Mouse (Mus musculus) right cerebral cortex, adult 18-20 months (tissue): ENCODE measurements around the gene Cep68.
"Not testable (repeated sequence)": the region's sequence is repeated elsewhere in the genome, so short reads cannot be mapped to it uniquely, and the experiment has no call there.

ENCODE experiments used
- DNase-seq: peaks from one replicate; pipeline ENCODE4 v3.0.0; 2022; ENCODE audit warnings: mixed read lengths

Gene Cep68

DNA sequence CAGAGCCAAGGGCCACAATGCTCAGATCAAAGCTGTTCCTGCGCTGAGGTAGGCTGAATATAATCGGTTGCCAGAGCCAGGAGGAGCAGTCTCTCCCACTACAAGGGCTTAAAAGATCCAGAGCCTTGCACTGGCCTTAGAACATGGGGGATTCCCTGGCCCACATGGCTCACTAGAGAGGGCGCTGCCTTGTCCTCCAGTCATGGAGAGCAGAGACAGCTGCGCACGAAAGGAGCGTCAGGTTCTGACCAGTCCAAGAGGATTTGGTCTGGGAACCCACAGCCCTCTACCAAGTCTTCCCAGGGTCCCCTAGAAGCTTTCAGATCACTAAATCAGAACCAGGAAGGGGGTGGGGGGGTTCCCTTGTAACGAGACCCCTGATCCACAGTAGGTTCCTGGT, 7.9 kb downstream of the Cep68 start:
- no peak for DNase-seq

DNA sequence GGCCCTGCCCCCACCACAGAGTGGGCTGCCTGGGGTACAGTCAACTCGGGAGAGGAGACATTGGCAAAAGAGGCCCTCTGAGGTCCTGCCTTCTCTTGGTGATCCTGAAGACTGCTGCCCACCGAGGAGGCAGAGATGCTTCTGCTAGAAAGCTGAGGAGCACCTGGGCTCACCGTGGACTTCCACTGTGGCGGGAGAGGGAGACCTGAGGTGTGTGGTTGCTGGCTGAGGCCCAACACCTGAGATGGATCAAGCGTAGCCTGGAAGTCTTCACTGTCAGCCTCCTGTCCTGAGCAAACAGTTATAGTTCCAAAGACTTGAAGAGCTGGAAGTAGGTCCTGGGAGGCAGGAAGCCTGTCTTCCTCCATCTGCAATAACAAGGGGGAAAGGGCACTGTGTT, 8.9 kb downstream of the Cep68 start:
- no peak for DNase-seq

GRCm38 (mm10) chr11:20239279-20239861, 9.9 kb downstream of the Cep68 start:
- no peak for DNase-seq

DNA sequence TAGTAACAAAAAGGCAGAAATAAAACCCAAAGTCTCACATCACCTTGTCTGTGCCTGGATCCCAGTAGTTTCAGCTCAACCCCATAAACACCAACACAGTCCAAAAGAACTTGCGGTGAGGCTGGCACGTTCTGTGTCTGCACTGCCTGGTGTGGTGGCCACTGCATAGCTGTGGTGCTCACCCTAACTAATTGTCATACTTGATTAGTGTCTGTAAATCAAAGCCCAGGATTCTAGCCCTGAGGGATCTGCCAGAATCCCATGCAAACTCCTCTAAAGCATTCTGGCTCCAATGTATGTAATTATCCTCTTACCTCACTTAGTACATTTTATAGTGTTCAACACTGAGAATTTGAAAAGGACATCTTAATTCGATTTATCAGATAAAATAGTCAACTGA, 11.3 kb downstream of the Cep68 start:
- DNase-seq = no peak

DNA sequence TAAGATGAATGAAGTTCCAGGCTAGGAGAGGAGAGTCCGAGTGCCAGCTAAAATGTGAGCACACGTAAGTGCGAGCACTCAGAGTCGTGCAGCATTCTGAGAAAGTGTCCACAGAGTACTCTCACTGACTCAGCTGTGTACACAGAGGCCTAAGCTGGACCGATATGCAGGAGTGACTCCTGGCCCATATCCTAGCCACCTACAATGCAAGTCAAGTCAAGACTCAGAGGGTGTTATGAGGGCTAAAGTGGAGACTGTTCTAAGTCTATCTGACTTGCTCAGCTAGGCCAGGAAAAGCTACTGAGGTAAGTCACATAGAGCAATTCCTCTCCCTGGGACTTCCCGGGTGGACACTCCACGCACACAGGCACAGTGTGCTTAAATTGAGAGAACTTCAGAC, 12.2 kb downstream of the Cep68 start:
- no peak for DNase-seq

DNA sequence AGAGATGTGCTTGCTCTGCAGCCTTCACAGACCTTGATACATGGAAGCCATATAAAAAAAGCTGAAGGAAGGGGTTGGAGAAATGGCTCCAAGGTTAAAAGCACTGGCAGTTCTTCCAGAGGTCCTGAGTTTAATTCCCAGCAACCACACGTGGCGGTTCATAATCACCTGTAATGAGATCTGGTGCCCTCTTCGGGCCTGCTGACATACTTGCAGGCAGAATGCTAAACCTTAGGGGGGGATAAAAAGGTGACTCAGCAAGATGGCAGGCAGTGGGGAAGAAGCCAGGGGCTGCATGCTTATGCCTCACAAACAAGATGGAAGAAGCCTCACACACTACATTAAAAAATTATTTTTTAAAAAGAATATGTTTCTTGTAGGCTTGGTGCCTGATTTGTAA, 15.0 kb downstream of the Cep68 start:
- no peak for DNase-seq

DNA sequence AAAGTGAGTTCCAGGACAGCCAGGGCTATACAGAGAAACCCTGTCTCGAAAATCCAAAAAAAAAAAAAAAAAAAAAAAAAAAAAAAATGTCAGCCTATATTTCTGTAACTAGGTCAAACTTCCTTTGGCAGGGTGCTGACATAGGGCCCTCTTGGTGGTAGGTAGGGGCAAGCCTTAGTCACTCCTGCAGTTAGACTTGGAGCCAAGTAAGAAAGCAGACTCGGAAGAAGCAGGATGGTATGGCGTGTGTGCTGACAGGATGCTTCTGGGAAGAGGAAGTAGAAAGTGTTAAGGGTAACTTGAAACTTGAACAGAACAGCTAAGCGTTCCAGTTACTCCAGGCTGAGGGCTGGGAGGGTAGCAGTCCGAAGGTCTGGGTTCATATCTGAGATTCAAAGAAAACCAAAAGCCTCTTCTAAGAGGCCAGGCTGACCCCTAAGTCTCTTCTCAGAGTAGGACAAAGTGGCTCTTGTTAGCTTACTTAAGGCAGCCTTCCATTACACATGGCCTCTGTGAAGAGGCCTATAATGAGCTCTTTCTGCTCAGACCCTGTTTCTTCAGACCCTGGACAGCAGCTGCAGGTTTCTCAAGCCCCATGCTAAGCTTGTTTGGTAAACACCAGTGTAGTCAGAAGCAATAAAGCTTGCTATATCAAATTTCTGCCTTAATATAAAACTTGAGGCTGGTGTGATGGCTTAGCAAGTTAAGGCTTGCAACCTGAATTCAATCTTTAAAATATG, 17.0 kb downstream of the Cep68 start:
- DNase-seq = no peak

- DNase-seq = no peak
Observed at GRCm38 (mm10) chr11:20231128-20231878, 17.9 kb downstream of the Cep68 start.

GRCm38 (mm10) chr11:20230286-20230685, 18.9 kb downstream of the Cep68 start:
- DNase-seq = no peak

GRCm38 (mm10) chr11:20229311-20229710, 19.9 kb downstream of the Cep68 start:
- no peak for DNase-seq

- DNase-seq = no peak
Observed at GRCm38 (mm10) chr11:20228666-20229065, 20.6 kb downstream of the Cep68 start.

GRCm38 (mm10) chr11:20225938-20226337, 23.3 kb downstream of the Cep68 start:
- DNase-seq = no peak

DNA sequence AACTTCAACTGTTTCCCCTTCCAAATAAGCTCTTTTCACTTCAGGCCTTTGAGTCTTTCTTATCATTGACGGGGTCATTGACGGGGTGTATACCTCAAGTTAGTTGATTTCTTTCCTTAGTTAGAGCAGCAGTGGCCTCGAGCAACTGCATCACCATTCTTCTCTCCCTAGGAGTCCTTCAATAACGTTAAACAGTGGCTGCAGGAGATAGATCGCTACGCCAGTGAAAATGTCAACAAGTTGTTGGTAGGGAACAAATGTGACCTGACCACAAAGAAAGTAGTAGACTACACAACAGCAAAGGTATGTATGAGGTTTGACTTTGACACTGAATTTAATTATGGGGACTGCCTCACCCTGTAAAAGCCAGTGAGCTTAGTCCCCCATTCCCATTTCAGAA, 25.0 kb downstream of the Cep68 start:
- no peak for DNase-seq

- not testable (repeated sequence) for DNase-seq
Observed at GRCm38 (mm10) chr11:20221671-20222070, 27.6 kb downstream of the Cep68 start.

GRCm38 (mm10) chr11:20217227-20217626, 32.0 kb downstream of the Cep68 start:
- no peak for DNase-seq

- DNase-seq = no peak
Observed at GRCm38 (mm10) chr11:20216415-20216814, 32.8 kb downstream of the Cep68 start.

- no peak for DNase-seq
Observed at GRCm38 (mm10) chr11:20214779-20215178, 34.5 kb downstream of the Cep68 start.

DNA sequence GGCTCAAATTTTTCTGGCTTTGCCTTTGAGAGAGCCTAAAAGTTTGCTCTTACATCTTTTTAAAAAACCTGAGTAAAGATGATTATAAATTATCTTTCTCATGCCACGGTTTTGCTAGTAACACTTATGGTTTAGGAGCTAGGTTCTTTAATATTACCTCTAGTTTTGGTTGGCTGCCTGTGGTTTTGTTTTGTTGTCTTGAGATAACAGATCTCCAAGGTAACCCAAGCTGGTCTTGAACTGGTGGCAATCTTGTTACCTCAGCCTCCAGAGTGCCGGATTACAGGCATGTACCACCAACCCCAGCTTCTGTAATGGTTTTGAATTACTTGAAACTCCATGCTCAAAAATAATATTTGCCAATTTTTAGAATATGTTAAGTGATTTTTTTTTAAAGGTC, 37.4 kb downstream of the Cep68 start:
- DNase-seq = no peak

DNA sequence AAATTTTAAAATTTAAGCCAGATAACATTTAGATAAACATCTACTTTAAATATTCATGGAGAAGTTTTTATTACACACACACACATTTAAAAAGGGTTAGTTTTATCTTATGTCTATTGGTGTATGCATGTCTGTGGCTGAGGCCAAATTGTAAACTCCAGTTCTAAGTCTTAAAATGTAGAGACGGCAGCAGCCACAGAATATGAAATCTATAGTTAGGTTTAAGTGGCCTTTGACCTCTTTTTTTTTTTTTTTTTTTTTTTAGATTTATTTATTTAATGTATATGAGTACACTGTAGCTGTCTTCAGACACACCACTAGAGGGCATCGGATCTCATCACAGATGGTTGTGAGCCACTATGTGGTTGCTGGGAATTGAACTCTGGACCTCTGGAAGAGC, 41.6 kb downstream of the Cep68 start:
- DNase-seq = no peak

- no peak for DNase-seq
Observed at GRCm38 (mm10) chr11:20206626-20207223, 42.5 kb downstream of the Cep68 start.

- no peak for DNase-seq
Observed at GRCm38 (mm10) chr11:20205538-20205937, 43.7 kb downstream of the Cep68 start.

DNA sequence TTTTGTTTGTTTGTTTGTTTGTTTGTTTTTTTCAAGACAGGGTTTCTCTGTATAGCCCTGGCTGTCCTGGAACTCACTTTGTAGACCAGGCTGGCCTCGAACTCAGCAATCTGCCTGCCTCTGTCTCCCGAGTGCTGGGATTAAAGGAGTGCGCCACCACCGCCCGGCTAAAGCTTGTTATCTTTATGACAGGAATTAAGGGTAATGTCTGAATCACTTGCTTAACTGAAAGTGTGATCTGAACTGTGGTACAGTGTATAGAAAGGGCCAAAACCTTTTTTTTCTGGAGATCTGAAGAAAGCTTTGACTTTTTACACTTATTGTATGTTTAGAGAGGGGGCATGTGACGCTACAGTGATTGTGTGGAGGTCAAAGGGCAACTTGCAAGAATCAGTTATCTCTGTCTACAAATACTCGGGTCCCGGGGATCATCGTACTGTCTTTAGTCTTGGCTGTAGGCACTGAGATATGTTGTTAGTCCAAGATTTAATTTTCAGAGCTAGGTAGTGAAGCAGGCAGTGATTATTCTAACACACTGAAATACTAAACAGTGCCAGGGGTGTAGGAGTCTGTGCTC, 44.3 kb downstream of the Cep68 start:
- DNase-seq = no peak

DNA sequence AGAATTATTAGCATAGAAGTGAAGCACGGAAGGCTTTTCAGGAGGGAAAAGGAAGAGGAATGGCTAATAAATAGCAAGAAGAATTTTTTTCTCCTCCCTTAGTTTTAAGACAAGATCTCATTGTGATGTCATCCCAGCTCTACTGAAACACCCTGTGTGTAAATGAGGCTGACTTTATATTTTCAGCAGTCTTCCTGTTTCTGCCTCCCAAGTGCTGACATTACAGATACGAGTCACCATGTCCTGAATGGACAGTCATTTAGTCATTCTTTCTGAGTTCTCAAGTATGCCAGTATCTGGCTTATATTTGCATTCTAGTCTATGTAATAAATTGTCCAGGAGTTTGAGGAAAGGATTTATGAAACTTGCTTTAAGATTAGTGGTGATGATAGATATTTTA, 44.9 kb downstream of the Cep68 start:
- DNase-seq = no peak
